Mouse (Mus musculus): Measurements from ENCODE around the gene Dusp27. TPM values are rescaled to one million over a fixed set of nuclear protein-coding genes. Genes with fewer than 3 reads are reported as not detected.

Gene Dusp27
- polyA plus RNA-seq, 2 experiments: 0.02 TPM; not detected in 1

DNA sequence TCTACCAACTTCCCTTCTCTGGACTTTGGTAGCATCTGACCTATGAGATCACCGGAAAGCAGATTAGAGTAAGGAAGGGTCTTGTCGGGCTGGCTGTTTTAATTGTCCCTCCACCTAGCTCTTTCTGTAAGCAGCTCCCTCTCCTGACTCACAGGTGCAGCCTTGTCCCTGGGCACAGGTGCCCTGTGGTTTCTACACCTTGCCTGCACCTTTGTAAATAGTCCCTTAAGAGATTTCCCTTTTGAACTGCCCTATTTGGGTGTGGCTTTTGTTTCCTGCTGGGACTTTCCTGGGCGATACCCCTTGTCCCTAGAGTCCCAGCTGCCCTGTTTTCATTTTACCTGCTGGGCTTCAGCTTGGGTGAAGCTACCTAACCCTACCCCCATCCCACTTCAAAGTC is 33.3 kb downstream of the Dusp27 start:
- H3K4me3 ChIP-seq (ENCODE audit: insufficient read depth in 1 of 2, low read depth in 2 of 2, low read length in 2 of 2): no peak overlapping the region
- H3K9me3 ChIP-seq (ENCODE audit: control insufficient read depth, low read length): no peaks in the 10 kb centered on the region
- no peaks in the 10 kb centered on the region for H3K4me1 ChIP-seq (replicated peaks; ENCODE audit: control insufficient read depth in 2 of 2, insufficient read depth in 2 of 2, low read length in 1 of 2)
- 64% methylated on average over 3 of the region's 3 CpGs for WGBS (ENCODE audit: insufficient replicate concordance)
- TF ChIP-seq CTCF (IDR thresholded peaks at IDR 0.05; ENCODE audit: low read depth): no peak
- no peak for TF ChIP-seq EP300 (IDR thresholded peaks at IDR 0.05; ENCODE audit: low read depth)
- ATAC-seq (ENCODE audit: insufficient read depth) (no peak), DNase-seq (ENCODE audit: low read depth in 3 of 3, low spot score in 3 of 3) (no peak)
- H3K4me2 ChIP-seq (ENCODE audit: low read depth): no peak overlapping the region
- H3K27ac ChIP-seq: no peak overlapping the region
- H3K27me3 ChIP-seq (ENCODE audit: control insufficient read depth, insufficient read depth, low read length): no peaks in the 10 kb centered on the region
- no peaks in the 10 kb centered on the region for H3K36me3 ChIP-seq (replicated peaks; ENCODE audit: control insufficient read depth, insufficient read depth, low read depth)
- H3K9ac ChIP-seq (replicated peaks): no peak overlapping the region

GRCm38 (mm10) chr1:166090306-166090705 is 37.4 kb downstream of the Dusp27 start:
- no peak for ATAC-seq (ENCODE audit: insufficient read depth)

DNA sequence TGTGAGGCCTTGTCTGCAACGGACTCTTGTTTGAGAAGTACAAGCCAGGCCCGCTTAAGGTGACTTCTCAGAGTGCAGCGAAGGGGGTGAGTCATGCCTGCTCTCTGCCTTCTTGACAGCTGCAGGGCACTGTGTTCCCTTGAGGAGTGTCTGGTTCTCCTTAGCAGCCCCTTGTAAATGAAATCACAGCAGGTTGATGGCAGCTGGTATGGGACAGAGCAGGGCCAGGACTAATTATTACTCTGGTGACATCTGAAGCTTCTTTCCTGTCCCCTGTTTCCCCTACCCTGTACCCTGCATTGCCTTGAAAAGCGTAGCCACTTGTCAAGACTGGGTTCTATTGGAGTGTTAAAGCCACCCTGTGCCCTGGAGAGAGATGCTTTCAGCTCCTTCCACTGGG is 38.0 kb downstream of the Dusp27 start:
- no peaks in the 10 kb centered on the region for H3K9me3 ChIP-seq (ENCODE audit: control insufficient read depth, low read length)
- H3K4me1 ChIP-seq (replicated peaks; ENCODE audit: control insufficient read depth in 2 of 2, insufficient read depth in 2 of 2, low read length in 1 of 2): no peaks in the 10 kb centered on the region
- 42% methylated on average over 4 of the region's 4 CpGs for WGBS (ENCODE audit: insufficient replicate concordance)
- H3K4me3 ChIP-seq (ENCODE audit: insufficient read depth in 1 of 2, low read depth in 2 of 2, low read length in 2 of 2): no peak overlapping the region
- H3K9ac ChIP-seq (replicated peaks): no peak overlapping the region
- H3K27ac ChIP-seq: no peak overlapping the region
- ATAC-seq (ENCODE audit: insufficient read depth) (no peak), DNase-seq (ENCODE audit: low read depth in 3 of 3, low spot score in 3 of 3) (no peak)
- TF ChIP-seq EP300 (IDR thresholded peaks at IDR 0.05; ENCODE audit: low read depth) (no peak), CTCF (IDR thresholded peaks at IDR 0.05; ENCODE audit: low read depth) (no peak)
- no peaks in the 10 kb centered on the region for H3K27me3 ChIP-seq (ENCODE audit: control insufficient read depth, insufficient read depth, low read length)
- no peaks in the 10 kb centered on the region for H3K36me3 ChIP-seq (replicated peaks; ENCODE audit: control insufficient read depth, insufficient read depth, low read depth)
- H3K4me2 ChIP-seq (ENCODE audit: low read depth): no peak overlapping the region

More at GRCm38 (mm10) chr1:166090306-166090705, 37.4 kb downstream of the Dusp27 start:
- Histone ChIP-seq H3K9ac (replicated peaks) (no peak overlapping the region), H3K4me2 (ENCODE audit: low read depth) (no peak overlapping the region), H3K4me3 (ENCODE audit: insufficient read depth in 1 of 2, low read depth in 2 of 2, low read length in 2 of 2) (no peak overlapping the region), H3K27ac (no peak overlapping the region), H3K4me1 (replicated peaks; ENCODE audit: control insufficient read depth in 2 of 2, insufficient read depth in 2 of 2, low read length in 1 of 2) (no peaks in the 10 kb centered on the region), H3K9me3 (ENCODE audit: control insufficient read depth, low read length) (no peaks in the 10 kb centered on the region), H3K36me3 (replicated peaks; ENCODE audit: control insufficient read depth, insufficient read depth, low read depth) (no peaks in the 10 kb centered on the region), H3K27me3 (ENCODE audit: control insufficient read depth, insufficient read depth, low read length) (no peaks in the 10 kb centered on the region)
- DNase-seq (ENCODE audit: low read depth in 3 of 3, low spot score in 3 of 3): no peak
- 69% methylated on average over 2 of the region's 2 CpGs for WGBS (ENCODE audit: insufficient replicate concordance)
- TF ChIP-seq EP300 (IDR thresholded peaks at IDR 0.05; ENCODE audit: low read depth): no peak
- TF ChIP-seq CTCF (IDR thresholded peaks at IDR 0.05; ENCODE audit: low read depth): no peak

- no peaks in the 10 kb centered on the region for H3K9me3 ChIP-seq (ENCODE audit: control insufficient read depth, low read length)
- no peaks in the 10 kb centered on the region for H3K27me3 ChIP-seq (ENCODE audit: control insufficient read depth, insufficient read depth, low read length)
- H3K36me3 ChIP-seq (replicated peaks; ENCODE audit: control insufficient read depth, insufficient read depth, low read depth): no peaks in the 10 kb centered on the region
- no peak for ATAC-seq (ENCODE audit: insufficient read depth)
- no peaks in the 10 kb centered on the region for H3K4me1 ChIP-seq (replicated peaks; ENCODE audit: control insufficient read depth in 2 of 2, insufficient read depth in 2 of 2, low read length in 1 of 2)
- no peak overlapping the region for H3K4me2 ChIP-seq (ENCODE audit: low read depth)
- H3K4me3 ChIP-seq (ENCODE audit: insufficient read depth in 1 of 2, low read depth in 2 of 2, low read length in 2 of 2): no peak overlapping the region
- 40% methylated on average over 3 of the region's 3 CpGs for WGBS (ENCODE audit: insufficient replicate concordance)
- H3K27ac ChIP-seq: no peak overlapping the region
- no peak for DNase-seq (ENCODE audit: low read depth in 3 of 3, low spot score in 3 of 3)
- no peak overlapping the region for H3K9ac ChIP-seq (replicated peaks)
- TF ChIP-seq CTCF (IDR thresholded peaks at IDR 0.05; ENCODE audit: low read depth): no peak
- no peak for TF ChIP-seq EP300 (IDR thresholded peaks at IDR 0.05; ENCODE audit: low read depth)
Measured at GRCm38 (mm10) chr1:166089337-166089736, 38.4 kb downstream of the Dusp27 start.

GRCm38 (mm10) chr1:166088446-166089170 is 39.1 kb downstream of the Dusp27 start:
- H3K36me3 ChIP-seq (replicated peaks; ENCODE audit: control insufficient read depth, insufficient read depth, low read depth): no peaks in the 10 kb centered on the region
- no peak overlapping the region for H3K4me3 ChIP-seq (ENCODE audit: insufficient read depth in 1 of 2, low read depth in 2 of 2, low read length in 2 of 2)
- ATAC-seq (ENCODE audit: insufficient read depth) (no peak), DNase-seq (ENCODE audit: low read depth in 3 of 3, low spot score in 3 of 3) (no peak)
- WGBS (ENCODE audit: insufficient replicate concordance): 78% methylated on average over 19 of the region's 19 CpGs
- no peaks in the 10 kb centered on the region for H3K27me3 ChIP-seq (ENCODE audit: control insufficient read depth, insufficient read depth, low read length)
- H3K4me1 ChIP-seq (replicated peaks; ENCODE audit: control insufficient read depth in 2 of 2, insufficient read depth in 2 of 2, low read length in 1 of 2): no peaks in the 10 kb centered on the region
- H3K9me3 ChIP-seq (ENCODE audit: control insufficient read depth, low read length): no peaks in the 10 kb centered on the region
- H3K27ac ChIP-seq: no peak overlapping the region
- no peak overlapping the region for H3K9ac ChIP-seq (replicated peaks)
- H3K4me2 ChIP-seq (ENCODE audit: low read depth): no peak overlapping the region
- TF ChIP-seq EP300 (IDR thresholded peaks at IDR 0.05; ENCODE audit: low read depth) (no peak), CTCF (IDR thresholded peaks at IDR 0.05; ENCODE audit: low read depth) (no peak)
